Mouse (Mus musculus) lung, adult 2 months (tissue): Measurements from ENCODE around the gene Bst2.

Source experiments
- CTCF ChIP-seq: fragments of 200-500 bp; IDR thresholded peaks from 2 replicates; pipeline ENCODE4 v1.5.1; 2011; ENCODE audit warnings: mild to moderate bottlenecking, low read length, control low read depth; ENCODE audit not compliant: insufficient read depth
- POLR2A ChIP-seq: fragments of 200-500 bp; IDR thresholded peaks from 2 replicates; pipeline ENCODE4 v1.6.1; 2011; ENCODE audit warnings: low read depth, mild to moderate bottlenecking, control low read depth, low read length, borderline replicate concordance; ENCODE audit errors: extremely low read depth

GRCm38 (mm10) chr8:71568387-71568937 lies 31.2 kb upstream of the Bst2 start, which contains the start of gene Slc27a1:
- no peak for TF ChIP-seq CTCF
- no peak for TF ChIP-seq POLR2A
